Mouse (Mus musculus) thymus, adult 18-20 months (tissue): ENCODE measurements around the gene Chuk.
A peak's percentile ranks its signal among the peaks of the same experiment; 100 is the strongest.
"Not testable (repeated sequence)": the region's sequence is repeated elsewhere in the genome, so short reads cannot be mapped to it uniquely, and the experiment has no call there.

Source experiments
- DNase-seq, 2 experiments: peaks; one replicate each; pipeline ENCODE4 v3.0.0; 2022; ENCODE audit warnings: mixed read lengths in 2 of 2

Gene Chuk

DNA sequence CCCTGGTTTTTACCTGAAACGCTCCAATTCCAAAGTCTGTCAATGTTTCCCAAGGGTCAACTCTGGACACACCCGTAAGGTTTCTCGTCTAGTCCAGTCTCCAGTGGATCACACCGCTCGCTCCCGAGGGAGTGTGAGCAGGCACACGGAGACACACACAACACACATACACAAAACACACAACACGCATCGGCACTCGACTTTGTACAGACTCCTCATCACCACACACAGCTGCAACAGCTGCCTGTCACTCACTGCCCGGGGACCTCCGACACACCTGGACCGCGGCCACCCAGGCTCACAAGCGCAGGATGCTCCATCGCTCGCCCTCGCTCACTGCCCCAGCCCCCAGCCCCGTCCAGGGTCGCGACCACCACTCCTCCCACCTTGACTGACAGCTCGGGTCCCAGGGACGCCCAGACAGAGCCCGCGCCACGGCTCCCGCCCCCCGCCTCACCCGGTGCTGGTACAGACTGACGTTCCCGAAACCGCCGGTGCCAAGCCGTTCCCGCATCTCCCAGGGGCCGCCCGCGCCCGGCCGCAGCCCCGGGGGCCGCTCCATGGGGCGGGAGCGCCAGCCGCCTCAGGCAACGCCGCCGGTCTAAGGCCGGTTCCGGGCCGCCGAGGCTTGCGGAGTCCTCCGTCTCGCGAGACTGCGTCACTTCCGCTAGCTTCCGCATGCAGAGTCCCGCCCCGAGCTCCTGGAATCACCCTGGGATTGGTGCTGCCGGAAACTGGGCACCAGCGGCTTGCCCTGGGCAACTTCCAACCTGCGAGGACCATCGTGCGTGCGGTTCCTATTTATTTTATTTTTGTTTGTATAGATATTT is at the start of gene Chuk:
TSS of gene Chuk (minus strand) at position 650 of the 830 bp plus-strand sequence.
- peak; percentile 89 to 92 for DNase-seq

GRCm38 (mm10) chr19:44157005-44157404 is 49.7 kb upstream of the Chuk start:
- DNase-seq = no peak

- no peak for DNase-seq
These were observed 46.5 kb upstream of the Chuk start for GRCm38 (mm10) chr19:44153781-44154180.

DNA sequence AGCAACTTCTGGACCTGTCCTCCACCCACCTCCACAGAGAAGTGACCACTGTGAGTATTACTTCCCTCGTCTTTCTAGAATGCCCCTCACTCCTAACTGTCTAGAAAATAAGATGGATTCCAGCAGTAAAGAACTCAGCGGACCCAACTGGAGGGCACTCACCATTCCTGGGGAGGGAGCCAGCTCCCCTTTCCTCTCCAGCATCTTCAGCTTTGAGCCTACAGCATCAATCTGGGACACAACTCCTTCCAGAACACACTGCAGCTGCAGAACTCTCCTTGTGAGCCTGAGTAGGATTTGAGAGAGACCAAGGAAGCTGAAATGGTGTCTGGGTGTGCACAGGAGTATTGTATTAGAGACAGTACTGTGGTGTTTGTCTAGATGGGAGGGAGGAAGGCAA is 41.7 kb upstream of the Chuk start:
- DNase-seq = no peak

DNA sequence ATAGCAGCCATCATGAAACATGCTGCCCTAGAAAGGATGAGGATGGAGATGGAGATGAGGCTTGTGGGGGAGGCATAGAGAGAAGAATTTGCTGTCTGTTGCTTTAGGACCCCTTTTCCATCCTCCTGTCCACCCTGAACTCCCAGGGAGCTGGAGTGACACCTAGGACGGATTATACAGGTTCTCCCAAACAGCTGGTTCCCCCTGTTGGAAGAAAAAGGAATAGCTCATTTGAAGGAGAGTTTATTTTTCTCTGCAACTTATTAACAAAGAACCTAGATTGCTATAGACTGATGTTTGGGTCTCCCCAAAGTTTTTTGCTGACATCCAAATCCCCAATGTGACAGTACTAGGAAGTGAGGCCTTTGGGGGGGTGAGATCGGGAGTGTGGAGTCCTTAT is 41.1 kb upstream of the Chuk start:
- DNase-seq = no peak

DNA sequence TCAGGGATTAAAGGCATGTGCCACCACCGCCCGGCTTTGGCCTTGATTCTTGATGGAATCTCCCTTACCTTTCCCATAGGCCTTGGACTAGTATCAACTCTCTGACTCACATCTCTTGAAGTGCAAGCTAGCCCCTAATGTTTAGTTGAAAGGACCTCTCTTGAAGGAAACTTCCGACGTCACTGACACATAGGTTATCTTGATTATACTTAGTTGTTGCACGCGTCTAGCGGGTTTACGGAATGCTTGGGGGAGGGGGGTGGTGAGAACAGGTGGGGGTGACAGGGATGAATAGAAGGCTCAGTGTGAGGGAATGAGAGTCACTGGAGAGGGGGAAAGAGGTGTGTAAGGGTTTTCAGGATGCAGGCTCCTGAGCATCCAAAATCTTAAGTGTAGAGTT is 39.7 kb upstream of the Chuk start:
- DNase-seq = no peak

DNA sequence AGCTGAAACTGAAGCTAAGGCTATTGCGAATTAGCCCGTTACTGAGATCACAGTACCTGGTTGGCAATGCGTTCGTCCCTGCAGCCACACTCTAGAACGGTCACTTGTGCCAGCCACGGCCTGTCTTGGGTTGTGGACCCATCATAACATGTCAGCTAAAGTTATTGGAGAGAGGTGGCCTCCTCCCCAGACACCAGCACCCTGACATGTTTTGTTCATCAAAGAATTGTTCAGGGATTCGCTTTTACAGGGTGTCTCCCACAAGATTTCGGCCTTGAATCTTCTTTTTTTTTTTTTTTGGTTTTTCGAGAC is 39.2 kb upstream of the Chuk start:
- DNase-seq = no peak

- peak; percentile 79 to 81 for DNase-seq
These were observed 38.7 kb upstream of the Chuk start, which contains the start of gene Bloc1s2 for GRCm38 (mm10) chr19:44145702-44146567. TSS of gene Bloc1s2 (minus strand) at chr19:44146446.

GRCm38 (mm10) chr19:44144366-44144765 is 37.1 kb upstream of the Chuk start:
- no peak for DNase-seq

DNA sequence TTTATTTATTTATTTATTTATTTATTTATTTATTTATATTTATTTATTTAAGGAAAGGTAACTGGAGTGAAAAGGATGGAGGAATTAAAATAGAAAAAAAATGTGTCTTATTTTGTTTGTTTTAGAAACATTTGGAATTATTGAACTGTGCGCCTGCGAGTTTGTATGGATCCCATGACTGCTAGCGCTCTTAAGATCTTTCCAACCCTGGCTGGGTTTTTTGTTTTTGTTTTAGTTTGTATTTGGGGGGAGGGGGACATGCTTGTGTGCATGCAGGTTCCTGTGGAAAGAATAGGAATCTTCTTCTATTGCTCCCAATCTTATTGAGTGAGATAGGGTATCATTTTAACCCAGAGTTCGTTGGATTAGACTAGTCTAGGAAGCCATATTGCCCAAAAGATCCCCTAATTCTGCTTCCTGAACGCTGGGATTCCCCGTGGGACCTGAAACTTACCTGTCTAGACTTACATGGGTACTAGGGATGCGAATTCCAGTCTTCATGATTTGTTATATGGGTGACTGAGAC is 28.7 kb upstream of the Chuk start:
- DNase-seq = no peak

DNA sequence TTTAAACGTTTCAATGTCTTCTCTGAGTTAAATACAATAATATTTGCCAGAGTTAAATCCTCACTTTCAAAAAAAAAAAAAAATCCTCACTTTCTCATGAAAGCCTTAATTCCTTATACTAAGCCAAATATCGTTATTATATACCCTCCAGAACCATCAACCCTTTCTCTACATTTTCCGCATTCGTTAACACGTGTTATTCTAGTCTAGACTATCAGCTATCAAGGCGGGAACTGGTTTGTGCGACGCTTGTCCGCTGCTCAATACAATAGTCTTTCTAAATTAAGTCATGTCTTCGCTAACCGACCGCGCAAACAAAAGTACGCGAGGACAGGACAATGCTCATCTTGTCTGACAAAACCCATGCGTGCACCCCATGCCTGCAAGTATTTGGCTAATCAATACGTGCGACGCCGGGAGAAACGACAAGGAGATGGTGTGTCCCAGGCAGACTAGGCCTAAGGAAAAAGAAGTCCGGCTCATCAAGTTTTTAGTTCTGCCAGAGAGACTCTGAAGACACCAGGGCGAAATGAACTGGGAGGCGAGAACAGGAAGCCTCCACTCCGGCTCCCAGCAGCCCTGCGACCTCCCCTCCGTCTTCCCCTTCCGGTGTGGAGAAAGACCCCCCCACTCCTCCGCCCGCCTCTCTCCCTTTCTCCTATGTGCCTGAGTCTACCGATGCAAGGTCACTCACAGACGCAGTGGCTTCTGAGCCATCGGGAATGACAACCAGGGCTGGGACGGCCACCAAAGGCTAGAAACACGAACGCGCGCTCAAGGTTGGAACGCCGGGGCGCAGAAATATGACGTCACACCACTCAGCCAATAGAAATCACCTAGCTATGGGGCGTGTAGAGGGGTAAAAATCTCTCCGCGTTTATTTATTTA is 28.0 kb upstream of the Chuk start, which contains the start of gene Cwf19l1:
TSS of gene Cwf19l1 (minus strand) at position 805 of the 888 bp plus-strand sequence.
- DNase-seq = peak; percentile 45 to 75

DNA sequence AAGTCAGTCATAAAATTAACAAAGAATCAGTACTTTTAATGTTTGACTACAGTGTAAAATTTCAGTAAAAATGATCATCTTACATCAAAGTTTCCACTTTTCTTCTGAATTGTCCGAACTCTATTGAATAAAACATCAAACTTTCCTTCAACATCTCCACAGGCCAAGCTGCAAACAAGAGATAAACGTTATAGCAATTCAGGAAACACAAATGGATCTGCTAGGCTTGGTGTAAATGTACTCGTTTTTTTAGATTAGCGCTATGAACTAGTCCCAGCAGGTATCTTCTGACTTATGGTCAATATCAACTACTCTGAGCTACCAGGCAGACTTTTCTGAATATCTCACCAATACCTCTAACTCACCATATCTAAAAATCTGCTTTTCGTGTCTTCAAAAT is 25.6 kb upstream of the Chuk start:
- DNase-seq = no peak

DNA sequence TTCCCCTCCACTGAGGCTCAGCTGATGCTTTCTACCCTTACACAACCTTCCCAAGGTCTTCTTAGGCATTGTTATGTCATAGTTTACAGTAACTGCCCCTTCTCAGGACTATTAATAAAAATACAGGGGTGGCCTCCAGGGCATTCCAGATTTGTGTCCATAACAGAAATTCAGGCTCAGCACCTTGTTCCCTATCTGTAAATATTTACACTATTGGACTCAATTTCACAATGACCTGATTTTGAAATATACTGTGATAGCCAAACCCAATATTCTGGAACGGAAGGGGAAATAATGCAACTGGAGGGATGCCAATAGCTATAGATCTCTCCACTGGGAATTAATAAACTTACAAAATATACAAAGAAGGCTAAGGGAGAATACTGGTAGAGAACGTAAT is 21.3 kb upstream of the Chuk start:
- DNase-seq = no peak

DNA sequence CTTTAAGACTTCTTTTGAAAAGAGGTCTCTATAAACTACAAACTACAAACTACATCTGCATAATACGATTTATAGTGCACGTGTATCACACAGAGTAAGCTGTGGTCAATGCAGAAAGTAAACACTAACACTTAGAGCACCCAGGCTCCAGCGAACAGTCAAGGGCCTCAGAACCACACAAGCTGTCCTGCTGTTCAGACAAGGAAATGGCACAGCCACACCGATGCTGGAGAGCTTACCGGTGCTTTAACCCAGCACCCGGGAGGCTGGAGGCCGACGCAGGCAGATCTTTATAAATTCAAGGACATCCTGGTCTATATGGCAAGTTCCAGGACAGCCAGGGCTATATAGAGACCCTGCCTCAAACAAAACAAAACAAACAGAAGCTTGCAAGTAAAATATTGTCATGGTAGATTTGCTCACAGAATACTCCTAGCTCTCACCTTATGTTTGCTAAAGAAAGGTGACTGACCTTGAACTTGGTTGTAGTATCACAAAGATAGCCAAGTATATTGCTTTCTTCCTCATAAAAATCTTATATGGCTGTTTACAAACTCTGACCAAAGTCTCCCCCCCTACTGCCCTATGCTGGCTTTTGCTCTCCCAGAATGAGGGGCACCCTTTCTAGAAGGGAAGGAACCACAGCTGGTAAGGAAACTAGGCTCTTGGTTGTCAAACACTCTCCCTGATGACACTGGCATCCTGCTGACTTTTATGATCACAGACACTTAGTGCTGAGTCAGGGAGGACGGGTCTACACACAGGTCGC is 20.6 kb upstream of the Chuk start:
- no peak for DNase-seq

DNA sequence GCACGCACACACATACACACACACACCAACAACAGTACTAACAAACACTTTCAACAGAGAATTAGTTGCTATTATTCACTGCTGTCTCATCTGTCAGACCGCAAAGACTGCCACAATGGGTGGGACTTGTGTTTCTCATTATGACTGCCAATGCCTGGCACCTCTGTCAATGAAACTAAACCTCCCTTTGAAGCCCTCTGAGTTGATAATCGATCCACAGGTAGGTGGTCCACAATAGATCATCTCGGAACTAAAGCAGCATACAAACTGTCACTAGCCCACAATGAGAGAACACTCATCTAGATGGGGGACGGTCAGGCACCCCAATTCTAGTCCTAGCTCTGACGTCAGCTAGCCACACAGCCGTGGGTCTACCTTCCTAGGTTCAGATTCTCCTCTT is 13.9 kb upstream of the Chuk start:
- DNase-seq = no peak

- DNase-seq = not testable (repeated sequence)
These were observed 13.4 kb upstream of the Chuk start for GRCm38 (mm10) chr19:44120686-44121085.

GRCm38 (mm10) chr19:44117793-44118192 is 10.5 kb upstream of the Chuk start:
- no peak for DNase-seq

GRCm38 (mm10) chr19:44111706-44112105 is 4.4 kb upstream of the Chuk start:
- DNase-seq = no peak

DNA sequence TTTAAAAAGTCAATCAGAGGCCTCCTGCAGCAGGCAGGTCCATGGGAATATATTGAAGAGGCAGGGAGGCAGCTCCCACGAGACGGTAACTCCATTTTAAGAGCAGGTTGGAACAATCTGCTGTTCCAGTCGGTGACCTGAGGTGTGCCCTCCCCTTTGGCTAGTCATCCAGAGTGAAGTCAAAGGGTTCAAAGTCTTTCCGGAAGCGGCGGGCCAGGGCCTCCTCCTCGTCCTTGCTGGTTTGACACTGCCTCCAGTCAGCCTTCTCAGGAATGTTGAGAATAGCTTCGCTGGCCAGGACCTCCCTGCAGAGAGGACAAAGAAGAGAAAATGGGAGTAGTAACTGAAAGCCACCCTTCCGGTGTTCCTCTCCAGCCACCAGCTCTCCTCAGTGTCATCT is 3.1 kb upstream of the Chuk start:
- DNase-seq = no peak

GRCm38 (mm10) chr19:44108996-44109395 is 1.7 kb upstream of the Chuk start:
- no peak for DNase-seq

GRCm38 (mm10) chr19:44107661-44108521 is 611 bp upstream of the Chuk start:
- no peak for DNase-seq
